Mouse (Mus musculus) mouse embryonic stem cell (cell line): Measurements from ENCODE around the gene Klf13.

Source experiments
- in situ Hi-C, 2 experiments: fragments of 300-500 bp; cut with MboI; formaldehyde crosslinking; loops; 1 replicate in 1 of 2; 3 replicates in 1 of 2; pipeline ENCODE4 v1.14.3; 2019 to 2020; ENCODE audit warnings: low sequenced_read_pairs in 2 of 2, low pct_unique_long_range_greater_than_20kb in 1 of 2, mixed read lengths in 1 of 2; ENCODE audit not compliant: unreplicated experiment in 1 of 2

Klf13 gene

DNA sequence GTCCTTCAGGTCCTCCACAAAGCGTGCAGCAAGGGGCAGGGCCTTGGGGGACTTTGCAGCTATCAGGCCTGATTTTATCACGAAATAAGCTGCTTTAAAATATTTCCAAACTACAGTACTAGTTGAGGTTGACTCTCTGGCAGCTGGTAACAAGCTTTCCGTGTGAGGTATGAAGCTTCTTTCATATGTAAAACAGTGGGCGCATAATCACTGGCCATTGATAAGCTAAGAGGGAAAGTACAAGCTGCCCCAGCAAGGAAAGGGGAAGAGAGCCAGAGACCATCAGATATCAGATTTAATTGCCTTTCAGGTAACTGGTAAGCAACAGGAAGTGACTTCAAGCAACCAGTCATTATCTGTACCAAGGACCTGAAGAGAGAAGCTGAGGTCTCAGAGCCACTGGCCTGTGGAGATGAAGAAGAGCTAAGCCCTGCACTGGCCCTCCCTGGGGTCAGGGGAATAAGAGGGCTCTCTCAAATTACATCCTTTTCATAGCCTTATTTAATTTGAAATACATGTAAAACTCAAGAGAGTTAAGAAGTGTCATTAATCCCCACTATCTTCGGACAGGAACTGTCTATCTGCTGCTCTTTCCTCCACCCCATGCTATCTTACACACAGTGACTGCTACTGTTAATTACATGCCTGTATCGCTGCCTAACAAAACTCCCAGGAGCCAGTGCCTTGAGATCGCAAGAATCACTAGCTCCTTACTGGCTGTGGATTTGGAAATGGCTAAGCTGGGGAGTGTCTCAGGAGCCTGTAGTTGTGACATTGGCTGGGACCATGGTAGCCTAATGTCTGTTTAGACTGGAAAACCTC lies 13.6 kb upstream of the Klf13 start:
- in situ Hi-C loops = loop anchor here in 1 of 2 experiments (5.0 kb wide), 1 partner anchor 50 kb away; no protein-coding TSS in a partner anchor

DNA sequence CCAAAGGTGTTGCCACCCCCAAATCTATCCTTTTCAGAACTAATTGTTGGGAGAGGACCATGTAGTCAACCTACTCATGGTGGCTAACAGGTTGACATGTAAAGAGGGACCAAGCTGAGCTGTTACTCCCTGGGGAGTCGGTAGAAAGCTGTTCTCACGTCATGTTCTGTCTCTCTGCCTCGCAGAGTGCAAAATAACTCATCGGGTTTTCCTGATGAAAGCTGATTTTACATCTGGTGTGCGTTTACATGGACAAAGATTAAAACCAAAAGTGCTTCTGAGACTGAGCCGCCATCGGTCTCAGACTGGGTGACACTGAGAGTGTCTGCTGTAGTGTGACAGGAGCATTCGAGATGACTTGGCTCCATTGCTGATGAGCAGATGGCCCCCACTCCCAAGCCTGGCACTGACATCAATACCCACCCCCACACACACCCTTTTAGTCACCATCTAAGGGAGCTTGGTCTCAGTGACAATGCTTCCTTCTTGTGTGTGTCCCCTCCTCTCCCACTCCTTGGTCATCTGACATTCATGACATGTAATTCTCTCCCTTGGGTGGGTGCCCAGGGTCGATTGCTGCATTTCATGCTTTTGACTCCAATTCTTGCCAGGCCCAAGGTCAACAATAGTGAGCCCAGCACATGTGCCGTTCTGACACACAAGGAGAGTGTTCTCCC lies 12.4 kb upstream of the Klf13 start:
- in situ Hi-C loops = loop anchor here in 1 of 2 experiments (5.0 kb wide), 1 partner anchor 51 kb away; no protein-coding TSS in a partner anchor

DNA sequence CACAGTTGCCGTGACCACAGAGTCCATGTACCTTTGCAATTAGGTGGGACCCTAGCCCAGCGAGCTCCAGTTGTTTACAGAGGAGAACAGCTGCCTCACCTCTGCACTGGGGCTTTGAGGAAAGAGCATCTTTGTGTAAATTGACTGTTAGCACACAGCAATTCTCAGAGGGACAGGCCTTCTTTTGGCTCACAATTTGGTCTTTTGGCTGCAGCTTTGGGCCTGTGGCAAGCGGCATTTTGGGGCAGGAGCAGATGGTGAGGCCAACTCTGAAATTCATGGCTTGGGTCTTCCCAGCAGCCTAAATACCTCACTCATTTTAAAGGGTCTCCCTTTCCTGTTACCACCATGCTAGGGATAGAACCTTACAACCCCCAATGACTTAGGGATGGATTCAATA lies 10.5 kb upstream of the Klf13 start:
- in situ Hi-C loops = no loop called here

- in situ Hi-C loops = no loop called here
Observed at GRCm38 (mm10) chr7:63947514-63948487, 9.1 kb upstream of the Klf13 start.

GRCm38 (mm10) chr7:63943946-63944345 lies 5.2 kb upstream of the Klf13 start:
- in situ Hi-C loops = no loop called here

DNA sequence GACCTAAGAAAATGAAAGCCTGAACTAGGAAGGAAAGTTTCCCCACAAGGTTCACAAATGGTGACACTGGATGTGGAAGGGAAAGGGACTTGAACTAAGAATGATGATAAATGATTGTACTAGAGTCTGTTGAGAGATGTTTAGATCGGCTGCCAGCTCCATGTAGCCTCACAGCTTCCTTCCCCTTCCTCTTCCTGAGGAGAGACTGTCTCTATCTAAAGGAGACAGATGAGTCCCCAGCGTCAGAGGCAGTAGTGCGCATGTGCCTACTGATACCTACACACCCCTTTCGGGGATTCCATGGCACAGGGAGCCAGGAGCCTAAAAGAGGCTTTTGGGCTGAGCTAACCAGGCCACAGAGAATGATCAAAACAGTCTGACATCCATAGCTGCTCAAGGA lies 2.8 kb upstream of the Klf13 start:
- in situ Hi-C loops = no loop called here

DNA sequence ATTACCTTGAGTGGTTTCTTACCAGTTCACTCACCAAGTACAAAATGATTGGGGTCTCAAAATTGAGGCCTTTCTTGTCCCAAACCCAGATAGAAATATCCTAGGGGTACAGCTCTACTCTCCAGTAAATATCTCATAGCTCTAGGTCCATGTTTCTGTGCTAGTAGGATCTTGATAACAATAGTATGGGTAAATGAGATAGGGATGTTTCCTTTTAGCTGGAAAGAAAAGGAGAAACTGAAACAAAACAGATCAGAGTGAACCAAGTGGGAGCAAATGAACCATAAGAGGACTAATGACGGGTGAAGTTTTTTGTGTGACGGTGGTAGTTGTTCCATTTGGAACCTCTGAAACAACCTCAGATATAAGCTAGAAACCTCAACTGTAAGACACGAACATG lies 2.3 kb upstream of the Klf13 start:
- in situ Hi-C loops = no loop called here

DNA sequence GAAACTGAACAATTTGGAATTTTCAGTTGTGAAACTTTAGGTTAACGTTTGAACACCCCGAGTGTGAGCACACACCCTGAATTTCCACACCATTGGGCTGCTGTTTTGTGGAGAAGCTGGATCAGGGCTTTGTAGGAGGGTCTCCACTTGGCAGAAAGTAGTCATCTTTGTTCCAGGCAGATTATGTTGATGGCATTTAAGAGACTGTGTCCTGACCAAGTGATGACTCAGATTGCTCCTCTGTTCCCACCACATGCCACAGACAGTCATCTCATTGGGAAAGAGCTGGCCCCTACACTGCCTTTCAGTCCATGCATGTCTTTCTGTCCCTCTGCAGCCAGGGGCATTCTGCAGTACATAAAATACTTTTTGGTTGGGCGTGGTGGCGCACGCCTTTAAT lies 1.6 kb upstream of the Klf13 start:
- in situ Hi-C loops = no loop called here

- in situ Hi-C loops = no loop called here
Observed at GRCm38 (mm10) chr7:63939397-63939951, 759 bp upstream of the Klf13 start.

DNA sequence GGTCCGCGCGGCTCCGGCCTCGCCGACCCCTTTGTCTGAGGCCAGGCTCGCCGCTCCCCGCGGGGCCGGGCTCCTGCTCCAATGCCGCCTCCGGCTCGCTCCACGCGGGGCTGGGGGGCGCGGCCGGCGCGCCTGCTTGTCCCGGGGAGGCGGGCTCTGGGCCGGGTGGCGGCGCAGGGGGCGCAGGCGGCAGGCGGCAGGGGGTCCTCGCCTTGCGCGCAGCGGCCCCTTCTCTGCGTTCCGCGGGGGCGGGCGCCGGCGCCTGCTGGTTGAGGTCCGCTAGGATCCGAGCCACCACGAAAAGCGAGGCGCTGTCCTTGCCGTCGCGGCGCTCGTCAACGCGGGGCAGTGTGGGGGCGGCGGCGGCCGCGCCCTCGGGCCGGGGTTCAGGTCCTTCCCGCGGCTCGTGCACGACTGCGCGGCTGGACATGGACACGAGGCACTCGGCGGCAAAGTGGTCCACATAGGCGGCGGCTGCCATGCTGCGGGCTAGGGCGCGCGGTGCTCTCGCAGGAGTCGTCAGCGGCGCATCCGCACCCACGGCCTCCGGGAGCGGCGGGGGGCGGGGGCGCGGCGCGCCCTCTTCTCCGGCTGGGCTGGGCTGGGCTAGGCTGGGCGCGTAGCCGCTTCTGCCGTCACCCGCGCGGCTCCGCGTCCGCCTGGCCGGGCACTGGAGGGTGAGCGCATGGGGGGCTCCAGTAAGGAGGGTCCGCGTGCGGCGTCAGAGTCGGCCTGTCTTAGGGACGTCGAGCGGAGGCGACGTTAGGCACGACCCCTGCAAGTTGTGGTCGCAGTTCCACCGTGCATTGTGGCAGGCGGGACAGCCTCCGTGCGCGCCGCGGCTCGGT lies 425 bp downstream of the Klf13 start:
- in situ Hi-C loops = no loop called here

DNA sequence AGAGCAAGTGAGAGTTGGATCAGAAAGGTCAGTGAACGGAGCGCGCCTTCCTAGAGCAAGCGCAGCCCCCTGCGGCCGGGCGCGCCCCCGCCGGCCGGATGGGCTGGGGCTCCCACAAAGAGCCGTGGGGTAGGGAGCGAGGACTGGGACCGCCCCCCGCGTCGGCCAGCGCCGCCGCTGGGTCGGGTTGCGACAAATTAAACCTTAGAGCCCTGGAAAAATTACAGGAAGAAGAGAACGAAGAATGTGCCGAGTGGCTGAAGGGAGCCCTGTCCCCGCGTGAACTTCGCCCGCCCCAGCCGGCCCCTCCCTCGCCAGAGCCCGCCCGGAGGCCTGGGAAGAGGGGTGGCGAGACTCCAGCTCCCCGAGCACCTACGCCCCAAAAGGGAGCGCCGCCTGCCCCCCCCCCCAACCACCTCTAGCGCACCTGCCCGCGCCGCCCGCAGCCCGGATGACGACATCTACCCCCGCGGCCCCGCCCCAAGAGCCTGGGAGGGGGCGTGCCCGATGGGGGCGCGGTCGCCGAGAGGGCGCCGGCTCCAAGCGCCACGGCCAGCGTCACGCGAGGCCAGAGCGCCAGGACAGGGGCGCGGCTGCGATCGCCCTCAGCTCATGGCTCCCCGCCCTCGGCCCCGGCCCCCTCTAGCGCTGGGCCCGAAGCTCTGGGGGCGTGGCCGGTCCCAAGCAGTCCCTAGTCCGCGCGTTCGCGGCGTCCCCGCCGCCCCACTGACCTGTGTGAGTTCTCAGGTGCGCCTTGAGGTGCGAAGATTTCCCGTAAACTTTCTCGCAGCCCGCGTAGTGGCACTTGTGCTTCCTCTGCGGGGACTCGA lies 1.3 kb downstream of the Klf13 start:
- in situ Hi-C loops = no loop called here

GRCm38 (mm10) chr7:63936986-63937235 lies 1.8 kb downstream of the Klf13 start:
- in situ Hi-C loops = no loop called here

DNA sequence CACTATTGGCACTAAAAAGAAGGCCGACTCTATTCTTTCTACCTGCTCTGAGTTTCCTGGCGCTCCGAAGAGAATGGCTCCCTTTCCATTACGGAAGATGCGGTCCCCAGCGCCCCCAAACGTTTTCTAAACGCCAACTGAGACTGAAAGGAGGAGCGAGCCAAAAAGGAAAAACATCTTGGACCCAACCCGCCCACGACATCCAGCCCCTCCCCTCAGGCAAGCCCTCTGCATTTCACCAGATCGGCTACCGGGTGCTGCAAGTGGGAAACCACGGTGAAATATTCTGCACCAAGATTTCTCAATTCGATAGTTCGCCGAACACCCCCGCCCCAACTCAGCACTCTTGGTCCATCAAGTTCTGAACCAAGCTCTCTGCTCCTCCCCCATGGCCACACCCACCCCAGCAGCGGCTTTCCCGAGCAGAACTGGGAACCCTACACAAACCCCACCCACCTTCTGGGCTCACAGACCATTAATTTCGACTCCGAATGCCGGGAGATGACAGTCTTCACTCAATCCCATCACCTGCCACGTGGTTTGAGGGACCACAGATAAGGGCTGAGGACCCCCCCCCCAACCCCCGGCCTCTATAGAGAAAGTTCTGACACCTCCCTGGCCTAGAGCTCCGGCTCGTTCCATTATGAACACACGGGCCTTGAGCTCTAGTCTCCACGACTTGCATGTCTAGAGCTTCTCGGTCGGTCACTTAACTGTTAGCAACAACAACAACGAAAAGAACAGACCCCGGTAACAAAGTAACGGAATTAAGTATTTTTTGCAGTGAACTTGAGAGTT lies 2.3 kb downstream of the Klf13 start:
- in situ Hi-C loops = no loop called here

- in situ Hi-C loops = no loop called here
Observed at GRCm38 (mm10) chr7:63935809-63936187, 2.9 kb downstream of the Klf13 start.

DNA sequence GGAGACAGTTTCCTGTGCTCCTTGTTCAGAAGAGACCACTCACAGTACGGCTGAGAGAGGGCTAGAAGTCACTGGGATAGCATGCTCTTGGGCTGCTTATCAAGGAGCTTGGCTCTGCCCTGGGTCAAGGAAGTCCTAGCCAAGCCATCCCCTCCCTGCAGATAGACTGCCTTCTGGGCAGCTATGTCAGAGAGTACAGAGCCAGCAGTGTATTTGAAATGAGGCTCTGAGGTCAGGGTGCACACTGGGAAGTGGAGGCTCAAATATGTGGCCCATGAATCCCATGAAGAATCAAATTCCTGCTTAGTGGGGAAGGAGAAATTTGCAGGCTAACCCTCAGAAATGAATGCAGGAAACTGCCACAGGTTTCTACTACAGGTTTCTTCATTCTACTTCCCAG lies 4.2 kb downstream of the Klf13 start:
- in situ Hi-C loops = no loop called here

DNA sequence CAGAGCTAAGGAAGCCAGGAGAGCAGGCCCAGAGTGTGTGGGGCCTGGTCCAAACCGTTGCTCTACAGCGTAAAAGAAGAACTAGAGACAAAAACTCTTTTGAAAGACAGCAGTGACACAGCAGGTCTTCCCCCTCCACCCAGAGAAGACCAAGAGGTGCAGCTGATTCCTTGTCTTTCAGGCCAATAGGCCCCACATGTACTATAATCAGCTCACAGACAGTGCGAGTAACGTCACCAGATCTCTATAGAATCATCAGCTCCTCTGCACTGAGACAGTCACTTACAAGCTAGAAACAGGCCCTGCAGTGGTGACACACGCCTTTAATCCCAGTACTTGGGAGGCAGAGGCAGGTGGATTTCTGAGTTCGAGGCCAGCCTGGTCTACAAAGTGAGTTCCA lies 4.8 kb downstream of the Klf13 start:
- in situ Hi-C loops = no loop called here

DNA sequence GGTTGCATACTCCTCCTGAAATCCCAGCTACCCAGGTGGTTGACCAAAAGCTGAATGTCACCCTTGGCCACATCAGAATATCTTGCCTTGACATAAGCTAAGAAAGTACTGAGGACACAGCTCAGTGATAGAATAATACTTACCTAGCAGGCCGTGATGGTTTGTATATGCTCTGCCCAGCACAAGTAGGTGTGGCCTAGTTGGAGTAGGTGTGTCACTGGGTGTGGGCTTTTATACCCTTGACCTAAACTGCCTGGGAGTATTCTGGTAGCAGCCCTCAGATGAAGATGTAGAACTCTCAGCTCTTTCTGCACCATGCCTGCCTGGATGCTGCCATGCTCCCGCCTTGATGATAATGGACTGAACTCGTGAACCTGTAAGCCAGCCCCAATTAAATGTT lies 6.3 kb downstream of the Klf13 start:
- in situ Hi-C loops = no loop called here
